Mouse (Mus musculus): ENCODE measurements around the gene Tmem174. TPM values are rescaled to one million over a fixed set of nuclear protein-coding genes. Genes with fewer than 3 reads are reported as not detected.

Tmem174 gene
- polyA plus RNA-seq (2012; rRNA removed) = 0.35 and 0.83 TPM in 2 replicates

DNA sequence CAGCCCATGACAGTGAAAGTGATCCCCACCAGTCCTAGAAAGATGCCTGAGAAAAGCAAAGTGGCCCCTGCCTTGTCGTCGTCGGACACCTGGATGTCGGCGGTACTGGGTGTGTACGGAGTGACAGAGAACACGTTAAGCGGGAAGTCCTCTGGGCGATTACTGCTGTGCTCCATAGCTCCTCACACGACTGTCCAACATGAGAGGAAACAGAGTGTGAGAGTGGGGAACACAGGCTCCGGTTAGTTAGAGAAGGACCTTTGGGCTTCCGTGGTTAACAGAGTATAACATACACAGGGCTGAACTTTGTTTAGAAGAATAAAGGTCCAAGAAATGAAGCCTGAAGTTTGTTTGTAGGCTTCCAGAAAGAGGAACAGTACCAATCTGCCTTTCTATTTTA, at the start of gene Tmem174:
Gene Tmem174, minus strand, starts transcription at position 266 of the 400 bp plus-strand sequence.

Other genes with a start within 250 kb of the Tmem174 start
- 0.95 and 1.2 TPM in 2 replicates for gene Gm10320, start 145.4 kb downstream of the Tmem174 start, polyA plus RNA-seq (2012; rRNA removed)
- gene Tmem171, start 57.4 kb upstream of the Tmem174 start, polyA plus RNA-seq (2012; rRNA removed) = 141 and 225 TPM in 2 replicates
- gene Fcho2, start 178.0 kb upstream of the Tmem174 start, polyA plus RNA-seq (2012; rRNA removed) = 8.4 and 9.0 TPM in 2 replicates